Mouse (Mus musculus): ENCODE data around the gene Dlg2. TPM values are rescaled to one million over a fixed set of nuclear protein-coding genes. Genes with fewer than 3 reads are reported as not detected.
"Not testable (repeated sequence)": the region's sequence is repeated elsewhere in the genome, so short reads cannot be mapped to it uniquely, and the experiment has no call there.

Dlg2 gene
- polyA plus RNA-seq, 1 experiment from 2014 or later = 4.1 TPM

- no peak overlapping the region for H3K4me2 ChIP-seq
- ATAC-seq (ENCODE audit: insufficient read depth, low FRiP score, low read depth) = no peak
- WGBS = 57% methylated on average over 7 of the region's 7 CpGs
These were observed 226.8 kb downstream of the Dlg2 start for GRCm38 (mm10) chr7:90703163-90703852.

GRCm38 (mm10) chr7:90703951-90704350 is 227.5 kb downstream of the Dlg2 start:
- Histone ChIP-seq H3K9ac (no peak overlapping the region), H3K36me3 (no peaks in the 10 kb centered on the region), H3K4me3 (replicated peaks) (no peak overlapping the region), H3K9me3 (no peaks in the 10 kb centered on the region), H3K4me2 (no peak overlapping the region), H3K4me1 (no peaks in the 10 kb centered on the region), H3K27me3 (replicated peaks) (no peaks in the 10 kb centered on the region), H3K27ac (no peak overlapping the region)
- 65% methylated on average over 1 of the region's 1 CpGs for WGBS
- ATAC-seq (ENCODE audit: insufficient read depth, low FRiP score, low read depth) = no peak

More at GRCm38 (mm10) chr7:90703163-90703852, 226.8 kb downstream of the Dlg2 start:
- Histone ChIP-seq H3K27ac (no peak overlapping the region), H3K4me3 (replicated peaks) (no peak overlapping the region), H3K9ac (no peak overlapping the region), H3K27me3 (replicated peaks) (no peaks in the 10 kb centered on the region), H3K9me3 (no peaks in the 10 kb centered on the region), H3K4me1 (no peaks in the 10 kb centered on the region), H3K36me3 (no peaks in the 10 kb centered on the region)

GRCm38 (mm10) chr7:90734086-90734485 is 257.6 kb downstream of the Dlg2 start:
- no peak for ATAC-seq (ENCODE audit: insufficient read depth, low FRiP score, low read depth)
- Histone ChIP-seq H3K27ac (no peak overlapping the region), H3K4me2 (no peak overlapping the region), H3K36me3 (no peaks in the 10 kb centered on the region), H3K4me1 (no peaks in the 10 kb centered on the region), H3K27me3 (replicated peaks) (no peaks in the 10 kb centered on the region), H3K9ac (no peak overlapping the region), H3K9me3 (no peaks in the 10 kb centered on the region), H3K4me3 (replicated peaks) (no peak overlapping the region)
- 51% methylated on average over 3 of the region's 3 CpGs for WGBS

GRCm38 (mm10) chr7:90736369-90736768 is 259.9 kb downstream of the Dlg2 start:
- no peaks in the 10 kb centered on the region for H3K36me3 ChIP-seq
- WGBS = 65% methylated on average over 1 of the region's 1 CpGs
- ATAC-seq (ENCODE audit: insufficient read depth, low FRiP score, low read depth) = no peak
- no peak overlapping the region for H3K9ac ChIP-seq
- no peaks in the 10 kb centered on the region for H3K27me3 ChIP-seq (replicated peaks)
- no peak overlapping the region for H3K4me2 ChIP-seq
- H3K4me3 ChIP-seq (replicated peaks) = no peak overlapping the region
- H3K27ac ChIP-seq = no peak overlapping the region
- H3K9me3 ChIP-seq = no peaks in the 10 kb centered on the region
- H3K4me1 ChIP-seq = no peaks in the 10 kb centered on the region

- H3K9me3 ChIP-seq = no peaks in the 10 kb centered on the region
- 82% methylated on average over 1 of the region's 1 CpGs for WGBS
- H3K4me2 ChIP-seq = no peak overlapping the region
- no peak overlapping the region for H3K27ac ChIP-seq
- ATAC-seq (ENCODE audit: insufficient read depth, low FRiP score, low read depth) = no peak
- H3K4me3 ChIP-seq (replicated peaks) = no peak overlapping the region
- no peaks in the 10 kb centered on the region for H3K27me3 ChIP-seq (replicated peaks)
- H3K4me1 ChIP-seq = no peaks in the 10 kb centered on the region
- H3K36me3 ChIP-seq = no peaks in the 10 kb centered on the region
- H3K9ac ChIP-seq = no peak overlapping the region
These were observed 272.2 kb downstream of the Dlg2 start for GRCm38 (mm10) chr7:90748636-90749035.

- Histone ChIP-seq H3K9me3 (no peaks in the 10 kb centered on the region), H3K36me3 (no peaks in the 10 kb centered on the region), H3K4me3 (replicated peaks) (no peak overlapping the region), H3K27me3 (replicated peaks) (no peaks in the 10 kb centered on the region), H3K4me1 (no peaks in the 10 kb centered on the region), H3K4me2 (no peak overlapping the region), H3K9ac (no peak overlapping the region), H3K27ac (no peak overlapping the region)
- 93% methylated on average over 1 of the region's 1 CpGs for WGBS
- ATAC-seq (ENCODE audit: insufficient read depth, low FRiP score, low read depth) = no peak
These were observed 311.5 kb downstream of the Dlg2 start for GRCm38 (mm10) chr7:90787945-90788344.

- no peak overlapping the region for H3K9ac ChIP-seq
- no peak overlapping the region for H3K4me3 ChIP-seq (replicated peaks)
- H3K4me1 ChIP-seq = no peaks in the 10 kb centered on the region
- no peaks in the 10 kb centered on the region for H3K27me3 ChIP-seq (replicated peaks)
- no peak overlapping the region for H3K4me2 ChIP-seq
- no peaks in the 10 kb centered on the region for H3K36me3 ChIP-seq
- no peaks in the 10 kb centered on the region for H3K9me3 ChIP-seq
- no peak for ATAC-seq (ENCODE audit: insufficient read depth, low FRiP score, low read depth)
- no peak overlapping the region for H3K27ac ChIP-seq
- 18% methylated on average over 1 of the region's 1 CpGs for WGBS
These were observed 315.1 kb downstream of the Dlg2 start for GRCm38 (mm10) chr7:90791522-90791921.

GRCm38 (mm10) chr7:90825640-90826039 is 349.2 kb downstream of the Dlg2 start:
- no peaks in the 10 kb centered on the region for H3K4me1 ChIP-seq

GRCm38 (mm10) chr7:90841276-90841675 is 364.8 kb downstream of the Dlg2 start:
- Histone ChIP-seq H3K4me3 (replicated peaks) (no peak overlapping the region), H3K9me3 (no peaks in the 10 kb centered on the region), H3K9ac (no peak overlapping the region), H3K27ac (no peak overlapping the region), H3K4me2 (no peak overlapping the region), H3K4me1 (no peaks in the 10 kb centered on the region), H3K36me3 (no peaks in the 10 kb centered on the region), H3K27me3 (replicated peaks) (no peaks in the 10 kb centered on the region)
- 62% methylated on average over 4 of the region's 4 CpGs for WGBS
- no peak for ATAC-seq (ENCODE audit: insufficient read depth, low FRiP score, low read depth)

More at GRCm38 (mm10) chr7:90825640-90826039, 349.2 kb downstream of the Dlg2 start:
- no peak for ATAC-seq (ENCODE audit: insufficient read depth, low FRiP score, low read depth)
- no peak overlapping the region for H3K4me2 ChIP-seq
- no peaks in the 10 kb centered on the region for H3K36me3 ChIP-seq
- H3K9ac ChIP-seq = no peak overlapping the region
- no peak overlapping the region for H3K27ac ChIP-seq
- no peaks in the 10 kb centered on the region for H3K27me3 ChIP-seq (replicated peaks)
- 72% methylated on average over 3 of the region's 3 CpGs for WGBS
- H3K4me3 ChIP-seq (replicated peaks) = no peak overlapping the region
- no peaks in the 10 kb centered on the region for H3K9me3 ChIP-seq

- H3K27ac ChIP-seq = no peak overlapping the region
- H3K9ac ChIP-seq = no peak overlapping the region
- H3K4me2 ChIP-seq = no peak overlapping the region
- no peak overlapping the region for H3K4me3 ChIP-seq (replicated peaks)
- H3K9me3 ChIP-seq = no peaks in the 10 kb centered on the region
- H3K36me3 ChIP-seq = no peaks in the 10 kb centered on the region
- no peak for ATAC-seq (ENCODE audit: insufficient read depth, low FRiP score, low read depth)
- WGBS = 62% methylated on average over 5 of the region's 5 CpGs
- no peaks in the 10 kb centered on the region for H3K27me3 ChIP-seq (replicated peaks)
- no peaks in the 10 kb centered on the region for H3K4me1 ChIP-seq
These were observed 367.1 kb downstream of the Dlg2 start for GRCm38 (mm10) chr7:90843345-90844293.

GRCm38 (mm10) chr7:90876796-90877195 is 400.3 kb downstream of the Dlg2 start:
- not testable (repeated sequence) for H3K4me3 ChIP-seq (replicated peaks); H3K9me3 ChIP-seq; H3K4me1 ChIP-seq; ATAC-seq (ENCODE audit: insufficient read depth, low FRiP score, low read depth); H3K9ac ChIP-seq; H3K27me3 ChIP-seq (replicated peaks); H3K4me2 ChIP-seq; H3K36me3 ChIP-seq; H3K27ac ChIP-seq
- 61% methylated on average over 4 of the region's 4 CpGs for WGBS

GRCm38 (mm10) chr7:90882740-90883139 is 406.3 kb downstream of the Dlg2 start:
- Histone ChIP-seq H3K27ac (no peak overlapping the region), H3K4me1 (no peaks in the 10 kb centered on the region), H3K36me3 (no peaks in the 10 kb centered on the region), H3K9ac (no peak overlapping the region), H3K4me2 (no peak overlapping the region), H3K4me3 (replicated peaks) (no peak overlapping the region), H3K9me3 (no peaks in the 10 kb centered on the region), H3K27me3 (replicated peaks) (no peaks in the 10 kb centered on the region)
- 43% methylated on average over 3 of the region's 3 CpGs for WGBS
- ATAC-seq (ENCODE audit: insufficient read depth, low FRiP score, low read depth) = no peak
